Mouse (Mus musculus): Measurements from ENCODE around the gene Srarp.

- no peak for TF ChIP-seq CTCF (IDR thresholded peaks at IDR 0.05; ENCODE audit: borderline replicate concordance, extremely low read depth, insufficient read depth, insufficient read length)
- TF ChIP-seq POLR2A (IDR thresholded peaks at IDR 0.05; ENCODE audit: borderline replicate concordance, extremely low read depth, insufficient read depth, insufficient read length, poor library complexity, severe bottlenecking): no peak
These were observed 31.6 kb upstream of the Srarp start for GRCm38 (mm10) chr4:141467581-141467927.
